Mouse (Mus musculus): ENCODE data around the gene Ltbp3. TPM values are rescaled to one million over a fixed set of nuclear protein-coding genes. Genes with fewer than 3 reads are reported as not detected.
A peak's percentile ranks its signal among the peaks of the same experiment; 100 is the strongest.
"Not testable (repeated sequence)": the region's sequence is repeated elsewhere in the genome, so short reads cannot be mapped to it uniquely, and the experiment has no call there.

Ltbp3 gene
- polyA plus RNA-seq, 1 experiment from 2014 or later, result 9.8 TPM

GRCm38 (mm10) chr19:5789066-5789465, 48.4 kb downstream of the Ltbp3 start:
- 69% methylated on average over 5 of the region's 5 CpGs for WGBS (ENCODE audit: insufficient replicate concordance)
- Histone ChIP-seq H3K4me3 (ENCODE audit: low read depth, low read length) (no peak overlapping the region), H3K27me3 (ENCODE audit: control insufficient read depth, insufficient read depth, low read length) (no peaks in the 10 kb centered on the region), H3K9ac (ENCODE audit: low read depth, low read length) (no peak overlapping the region), H3K9me3 (replicated peaks; ENCODE audit: control insufficient read depth, low read length) (no peaks in the 10 kb centered on the region), H3K27ac (ENCODE audit: low read depth, low read length) (no peak overlapping the region), H3K4me1 (ENCODE audit: control insufficient read depth, insufficient read depth, low read length) (peaks cover 11% of the 10 kb centered on the region), H3K4me2 (no peak overlapping the region), H3K36me3 (ENCODE audit: control insufficient read depth, insufficient read depth, low read length) (no peaks in the 10 kb centered on the region)
- no peak for ATAC-seq (replicated peaks; ENCODE audit: insufficient number of reproducible peaks, low FRiP score, low TSS enrichment)

- no peaks in the 10 kb centered on the region for H3K9me3 ChIP-seq (replicated peaks; ENCODE audit: control insufficient read depth, low read length)
- no peak for ATAC-seq (replicated peaks; ENCODE audit: insufficient number of reproducible peaks, low FRiP score, low TSS enrichment)
- H3K36me3 ChIP-seq (ENCODE audit: control insufficient read depth, insufficient read depth, low read length), result peaks cover 6% of the 10 kb centered on the region
- no peak overlapping the region for H3K27ac ChIP-seq (ENCODE audit: low read depth, low read length)
- H3K4me3 ChIP-seq (ENCODE audit: low read depth, low read length), result no peak overlapping the region
- 69% methylated on average over 4 of the region's 4 CpGs for WGBS (ENCODE audit: insufficient replicate concordance)
- no peaks in the 10 kb centered on the region for H3K27me3 ChIP-seq (ENCODE audit: control insufficient read depth, insufficient read depth, low read length)
- peaks cover 23% of the 10 kb centered on the region for H3K4me1 ChIP-seq (ENCODE audit: control insufficient read depth, insufficient read depth, low read length)
- H3K9ac ChIP-seq (ENCODE audit: low read depth, low read length), result no peak overlapping the region
- H3K4me2 ChIP-seq, result no peak overlapping the region
Measured at GRCm38 (mm10) chr19:5791329-5791728, 50.6 kb downstream of the Ltbp3 start.

GRCm38 (mm10) chr19:5793116-5793515, 52.4 kb downstream of the Ltbp3 start:
- 0% methylated on average over 2 of the region's 2 CpGs for WGBS (ENCODE audit: insufficient replicate concordance)
- H3K4me2 ChIP-seq, result no peak overlapping the region
- H3K36me3 ChIP-seq (ENCODE audit: control insufficient read depth, insufficient read depth, low read length), result peaks cover 23% of the 10 kb centered on the region
- no peak overlapping the region for H3K9ac ChIP-seq (ENCODE audit: low read depth, low read length)
- ATAC-seq (replicated peaks; ENCODE audit: insufficient number of reproducible peaks, low FRiP score, low TSS enrichment), result 0 out of 2 replicates have a peak, but pooled peaks have one; percentile 16
- peaks cover 23% of the 10 kb centered on the region for H3K4me1 ChIP-seq (ENCODE audit: control insufficient read depth, insufficient read depth, low read length)
- no peaks in the 10 kb centered on the region for H3K9me3 ChIP-seq (replicated peaks; ENCODE audit: control insufficient read depth, low read length)
- H3K4me3 ChIP-seq (ENCODE audit: low read depth, low read length), result no peak overlapping the region
- no peaks in the 10 kb centered on the region for H3K27me3 ChIP-seq (ENCODE audit: control insufficient read depth, insufficient read depth, low read length)
- H3K27ac ChIP-seq (ENCODE audit: low read depth, low read length), result 0 out of 2 replicates have a peak overlapping the region, but pooled peaks have one; percentile 10

GRCm38 (mm10) chr19:5793917-5794770, 53.4 kb downstream of the Ltbp3 start:
- not testable (repeated sequence) for H3K4me3 ChIP-seq (ENCODE audit: low read depth, low read length)
- WGBS (ENCODE audit: insufficient replicate concordance), result 29% methylated on average over 7 of the region's 7 CpGs

DNA sequence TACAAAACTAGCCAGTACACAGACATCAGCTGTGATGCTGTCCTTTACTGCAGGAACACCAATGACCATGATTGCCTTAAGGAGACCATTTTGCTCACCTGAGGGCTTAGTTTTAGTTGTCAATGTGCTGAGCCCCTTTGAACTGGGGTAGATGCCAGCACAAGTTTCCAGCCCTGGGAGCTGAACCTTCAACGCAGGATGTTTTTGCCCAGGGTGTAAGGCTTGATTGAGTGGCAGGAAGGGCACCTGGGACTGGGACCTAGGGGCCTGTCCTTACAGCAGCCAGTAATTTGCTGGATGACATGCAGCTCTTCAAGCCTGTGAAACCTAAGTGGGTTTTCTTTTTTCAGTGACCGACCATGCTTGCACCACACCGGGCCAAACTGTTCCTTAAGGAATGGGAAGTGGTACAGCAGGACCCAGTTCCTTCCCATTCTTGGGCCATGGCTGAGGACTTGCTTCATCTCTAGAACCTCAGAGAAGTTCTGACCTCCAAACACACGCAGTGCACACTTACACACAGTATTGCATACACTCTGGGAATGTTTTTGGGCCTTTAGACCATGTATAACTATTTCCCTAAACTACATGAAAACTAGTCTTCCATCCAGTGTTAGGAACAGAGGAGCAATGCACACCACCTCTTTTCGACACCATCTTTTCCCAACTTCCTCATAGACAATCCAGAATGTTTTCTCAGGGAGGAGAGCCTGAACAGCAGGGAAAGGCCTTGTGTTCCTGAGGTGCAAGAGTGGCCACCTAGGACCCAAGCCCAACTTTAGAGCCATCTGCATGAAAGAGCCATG, 54.3 kb downstream of the Ltbp3 start:
- Histone ChIP-seq H3K4me2 (peak overlapping the region; percentile 14), H3K36me3 (ENCODE audit: control insufficient read depth, insufficient read depth, low read length) (peaks cover 31% of the 10 kb centered on the region), H3K27ac (ENCODE audit: low read depth, low read length) (peak overlapping the region; percentile 66), H3K9me3 (replicated peaks; ENCODE audit: control insufficient read depth, low read length) (no peaks in the 10 kb centered on the region), H3K27me3 (ENCODE audit: control insufficient read depth, insufficient read depth, low read length) (no peaks in the 10 kb centered on the region), H3K4me3 (ENCODE audit: low read depth, low read length) (no peak overlapping the region), H3K4me1 (ENCODE audit: control insufficient read depth, insufficient read depth, low read length) (peaks cover 23% of the 10 kb centered on the region), H3K9ac (ENCODE audit: low read depth, low read length) (peak overlapping the region; percentile 39; the same call in 1 of the 2 replicates)
- peak; percentile 59 for ATAC-seq (replicated peaks; ENCODE audit: insufficient number of reproducible peaks, low FRiP score, low TSS enrichment)
- 35% methylated on average over 5 of the region's 5 CpGs for WGBS (ENCODE audit: insufficient replicate concordance)

More at GRCm38 (mm10) chr19:5793917-5794770, 53.4 kb downstream of the Ltbp3 start:
- Histone ChIP-seq H3K27ac (ENCODE audit: low read depth, low read length) (peak overlapping the region; percentile 66), H3K4me1 (ENCODE audit: control insufficient read depth, insufficient read depth, low read length) (peaks cover 23% of the 10 kb centered on the region), H3K36me3 (ENCODE audit: control insufficient read depth, insufficient read depth, low read length) (peaks cover 27% of the 10 kb centered on the region)
- H3K27me3 ChIP-seq (ENCODE audit: control insufficient read depth, insufficient read depth, low read length); H3K9ac ChIP-seq (ENCODE audit: low read depth, low read length); H3K4me2 ChIP-seq; H3K9me3 ChIP-seq (replicated peaks; ENCODE audit: control insufficient read depth, low read length): not testable (repeated sequence)
- ATAC-seq (replicated peaks; ENCODE audit: insufficient number of reproducible peaks, low FRiP score, low TSS enrichment), result peak; percentile 53; the same call in 1 of the 2 replicates

DNA sequence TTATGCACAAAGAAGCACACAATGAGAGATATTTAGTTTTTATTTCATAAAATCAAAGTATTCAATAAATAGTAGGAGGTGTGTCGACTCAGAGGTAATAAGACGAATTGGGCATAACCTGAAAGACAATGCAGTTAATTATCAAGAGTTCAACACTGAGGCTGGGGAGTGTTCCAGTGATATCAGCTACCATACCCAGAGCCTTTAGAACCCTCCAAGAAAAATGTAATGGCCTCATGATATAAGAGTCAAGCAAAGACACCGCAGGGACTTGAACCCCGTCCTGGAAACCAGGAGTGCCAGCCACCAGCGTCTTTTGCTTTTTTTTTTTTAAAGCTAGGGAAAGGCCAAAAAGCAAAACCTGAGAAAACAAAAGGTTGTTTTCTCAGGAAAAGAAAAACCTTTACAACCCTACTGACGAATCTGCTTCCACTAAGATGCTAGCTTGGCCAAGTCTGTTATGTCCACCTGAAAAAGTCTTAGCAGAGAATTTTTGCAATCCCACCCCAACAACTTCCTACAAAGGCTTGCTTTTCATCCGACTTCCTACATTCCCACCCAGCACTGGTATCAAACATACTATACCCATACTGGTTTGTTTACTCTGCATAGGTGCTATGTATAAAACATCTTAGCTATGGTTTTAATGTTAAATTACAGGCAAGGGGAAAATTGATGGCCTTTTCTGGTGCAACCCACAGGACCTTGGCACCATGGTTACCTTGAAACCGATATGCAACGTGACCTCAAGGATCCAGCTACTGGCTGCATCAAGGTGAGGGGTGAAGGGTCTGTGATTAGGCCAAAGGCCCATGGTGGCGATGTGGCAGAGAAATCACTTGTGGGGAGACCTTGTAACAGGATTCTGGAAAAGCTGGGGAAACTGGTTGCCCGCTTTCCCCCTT, 55.2 kb downstream of the Ltbp3 start:
- peak overlapping the region; percentile 88 for H3K9ac ChIP-seq (ENCODE audit: low read depth, low read length)
- no peaks in the 10 kb centered on the region for H3K27me3 ChIP-seq (ENCODE audit: control insufficient read depth, insufficient read depth, low read length)
- no peaks in the 10 kb centered on the region for H3K9me3 ChIP-seq (replicated peaks; ENCODE audit: control insufficient read depth, low read length)
- peaks cover 23% of the 10 kb centered on the region for H3K4me1 ChIP-seq (ENCODE audit: control insufficient read depth, insufficient read depth, low read length)
- peak overlapping the region; percentile 97 for H3K4me2 ChIP-seq
- H3K36me3 ChIP-seq (ENCODE audit: control insufficient read depth, insufficient read depth, low read length), result peaks cover 32% of the 10 kb centered on the region
- peak overlapping the region; percentile 66 for H3K27ac ChIP-seq (ENCODE audit: low read depth, low read length)
- ATAC-seq (replicated peaks; ENCODE audit: insufficient number of reproducible peaks, low FRiP score, low TSS enrichment), result no peak
- peak overlapping the region; percentile 94 for H3K4me3 ChIP-seq (ENCODE audit: low read depth, low read length)
- WGBS (ENCODE audit: insufficient replicate concordance), result 68% methylated on average over 11 of the region's 11 CpGs

DNA sequence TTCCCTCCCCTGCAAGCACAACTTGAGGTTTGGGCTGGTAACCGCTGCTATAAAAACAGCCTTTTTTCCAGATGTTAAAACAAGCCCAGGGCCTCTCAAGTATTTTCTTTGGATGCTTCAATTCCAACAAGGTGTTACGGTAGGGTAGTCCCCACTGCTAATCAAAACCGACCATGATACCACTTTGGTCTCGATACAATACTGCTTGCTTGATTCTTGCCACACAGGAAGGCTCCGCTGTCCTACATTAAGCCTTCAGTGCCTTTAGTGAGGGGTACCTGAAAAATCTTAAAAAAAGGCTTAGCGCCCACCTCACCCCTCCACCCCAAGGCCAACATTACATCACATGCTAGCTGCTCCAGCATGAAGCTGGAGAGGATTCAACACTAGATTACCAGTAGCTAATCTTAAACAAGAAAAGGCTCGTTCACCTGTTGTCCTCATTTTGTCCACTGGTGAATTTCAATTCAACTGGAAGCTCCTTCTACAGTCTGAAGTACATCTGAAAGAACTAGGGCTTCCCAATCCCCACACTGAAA, 55.9 kb downstream of the Ltbp3 start:
- 72% methylated on average over 7 of the region's 7 CpGs for WGBS (ENCODE audit: insufficient replicate concordance)
- Histone ChIP-seq H3K9me3 (replicated peaks; ENCODE audit: control insufficient read depth, low read length) (no peaks in the 10 kb centered on the region), H3K9ac (ENCODE audit: low read depth, low read length) (peak overlapping the region; percentile 88), H3K4me1 (ENCODE audit: control insufficient read depth, insufficient read depth, low read length) (peaks cover 23% of the 10 kb centered on the region), H3K4me3 (ENCODE audit: low read depth, low read length) (peak overlapping the region; percentile 94), H3K4me2 (peak overlapping the region; percentile 97), H3K36me3 (ENCODE audit: control insufficient read depth, insufficient read depth, low read length) (peaks cover 32% of the 10 kb centered on the region), H3K27ac (ENCODE audit: low read depth, low read length) (peak overlapping the region; percentile 68; the same call in 1 of the 2 replicates), H3K27me3 (ENCODE audit: control insufficient read depth, insufficient read depth, low read length) (no peaks in the 10 kb centered on the region)
- no peak for ATAC-seq (replicated peaks; ENCODE audit: insufficient number of reproducible peaks, low FRiP score, low TSS enrichment)
